Mouse (Mus musculus) heart, postnatal 4 days (tissue): Measurements from ENCODE around the gene Scarf2. TPM values are rescaled to one million over a fixed set of nuclear protein-coding genes. Genes with fewer than 3 reads are reported as not detected.

Experiments used
- DNase-seq: peaks from one replicate; pipeline ENCODE4 v3.0.0; 2021
- total RNA-seq, 2 experiments: library from RNA; stranded (reverse); gene quantifications; 2 replicates each; pipeline ENCODE4 v1.2.3; 2021

Scarf2 gene
- total RNA-seq, 2 experiments from 2014 or later: 16.6 to 17.7 TPM

DNA sequence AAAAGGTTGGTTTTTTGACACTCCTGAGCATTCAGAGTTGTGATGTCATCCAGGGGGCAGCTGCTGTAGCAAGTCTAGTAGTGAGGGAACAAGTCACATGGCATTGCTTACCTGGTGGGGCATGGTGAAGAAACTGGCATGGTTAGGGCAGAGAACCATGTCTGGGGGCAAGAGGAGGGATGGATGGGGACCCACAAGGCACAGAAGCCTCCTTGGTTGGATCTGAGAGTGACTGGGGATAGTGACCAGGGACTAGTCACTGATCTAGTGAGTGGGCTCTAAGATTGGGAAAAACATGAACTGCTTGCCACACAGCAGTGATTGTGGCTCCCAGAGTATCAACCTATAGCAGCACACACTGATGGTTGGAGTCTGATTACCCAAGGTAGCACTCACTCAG lies 2.5 kb downstream of the Scarf2 start:
- no peak for DNase-seq

GRCm38 (mm10) chr16:17801777-17802455 lies 4.8 kb downstream of the Scarf2 start:
- DNase-seq: no peak

GRCm38 (mm10) chr16:17802456-17802838 lies 5.4 kb downstream of the Scarf2 start:
- no peak for DNase-seq

GRCm38 (mm10) chr16:17802839-17803674 lies 6.0 kb downstream of the Scarf2 start:
- DNase-seq: peak; percentile 41

DNA sequence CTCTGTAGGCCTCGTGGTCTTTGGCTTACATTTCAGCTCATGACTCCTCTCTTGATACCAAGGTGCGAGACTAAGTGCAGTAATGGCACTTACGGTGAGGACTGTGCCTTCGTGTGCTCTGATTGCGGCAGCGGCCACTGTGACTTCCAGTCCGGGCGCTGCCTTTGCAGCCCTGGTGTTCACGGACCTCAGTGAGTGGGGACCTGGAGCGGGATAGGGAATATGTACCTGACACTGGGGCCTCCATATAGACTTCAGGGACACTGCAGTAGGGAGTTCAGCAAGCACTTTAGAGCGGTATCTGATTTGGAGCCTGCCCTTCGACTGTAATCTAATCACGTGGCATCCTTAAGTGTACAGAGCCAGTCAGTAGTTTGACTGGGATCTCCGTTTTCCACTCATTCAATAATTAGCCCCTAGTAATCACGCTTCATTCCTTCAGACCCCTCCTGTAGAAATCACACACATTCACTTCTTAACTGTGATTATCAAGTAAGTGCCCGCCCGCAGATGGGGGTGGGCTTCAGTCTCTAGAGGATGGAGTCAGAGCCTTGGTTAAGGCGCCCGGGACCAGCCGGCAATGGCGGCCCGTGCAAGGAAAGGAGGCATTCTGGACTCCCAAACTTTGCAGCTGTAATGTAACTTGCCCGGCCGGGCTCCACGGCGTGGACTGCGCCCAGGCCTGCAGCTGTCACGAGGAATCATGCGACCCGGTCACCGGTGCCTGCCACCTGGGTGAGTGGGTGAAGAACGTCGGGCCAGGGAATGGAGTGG lies 6.8 kb downstream of the Scarf2 start:
- DNase-seq: no peak

- no peak for DNase-seq
Observed at GRCm38 (mm10) chr16:17804449-17804912, 7.4 kb downstream of the Scarf2 start.

GRCm38 (mm10) chr16:17804982-17805381 lies 7.9 kb downstream of the Scarf2 start:
- DNase-seq: no peak

- peak; percentile 43 for DNase-seq
Observed at GRCm38 (mm10) chr16:17806581-17807191, 9.6 kb downstream of the Scarf2 start.

DNA sequence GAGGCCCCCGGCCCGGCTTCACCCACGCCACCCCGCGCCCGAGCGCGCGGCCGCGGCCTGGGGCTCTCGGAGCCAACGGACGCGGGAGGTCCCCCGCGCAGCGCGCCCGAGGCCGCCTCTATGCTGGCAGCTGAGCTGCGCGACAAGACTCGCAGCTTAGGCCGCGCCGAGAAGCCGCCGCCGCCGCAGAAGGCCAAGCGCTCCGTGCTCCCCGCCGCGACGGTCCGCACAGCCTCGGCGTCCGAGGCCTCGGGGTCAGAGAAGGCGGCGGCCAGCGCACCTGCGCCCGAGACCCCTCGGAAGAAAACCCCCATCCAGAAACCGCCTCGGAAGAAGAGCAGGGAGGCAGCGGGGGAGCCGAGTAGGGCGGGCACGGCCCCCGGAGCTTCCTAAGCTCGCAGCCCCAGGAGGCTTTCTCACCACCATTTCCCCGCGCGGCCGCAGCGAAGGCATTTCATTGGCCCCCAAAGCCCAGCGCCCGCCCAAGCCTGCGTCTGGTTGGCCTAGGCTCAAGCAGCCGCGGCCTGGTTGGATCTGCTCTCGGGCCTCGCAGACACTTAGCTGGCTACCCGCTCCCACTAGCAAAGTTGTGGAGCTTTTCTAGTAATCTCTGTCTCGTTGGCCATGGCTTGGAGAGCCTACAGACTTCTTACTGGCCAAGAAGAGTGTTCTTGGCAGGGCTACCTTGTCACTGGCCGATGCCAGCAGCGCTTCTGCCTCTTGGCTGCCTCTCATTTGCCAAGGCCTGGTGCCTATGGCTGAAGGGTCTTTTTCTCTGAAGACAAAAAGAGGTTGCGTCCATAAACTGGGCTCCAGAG lies 10.3 kb downstream of the Scarf2 start:
- DNase-seq: peak; percentile 89

DNA sequence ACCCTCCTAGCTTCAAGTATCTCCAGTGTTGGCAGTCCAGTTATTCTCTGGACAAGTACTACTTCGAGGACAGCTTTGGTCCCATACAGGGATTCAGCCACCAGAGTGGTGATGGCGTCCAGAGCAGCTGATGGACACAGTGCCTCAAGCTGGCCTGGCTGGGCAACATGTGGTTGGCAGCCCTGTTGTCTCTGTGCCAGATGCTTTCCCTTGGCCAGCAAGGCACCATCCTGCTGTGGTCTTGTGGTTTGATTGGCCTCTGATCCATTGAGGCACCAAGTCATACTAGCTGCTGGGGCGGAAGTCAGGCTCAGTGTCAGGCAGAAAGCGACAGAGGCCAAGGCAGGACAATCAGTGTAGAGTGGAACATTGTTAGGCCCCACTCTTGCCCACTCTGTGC lies 12.0 kb downstream of the Scarf2 start:
- DNase-seq: no peak

DNA sequence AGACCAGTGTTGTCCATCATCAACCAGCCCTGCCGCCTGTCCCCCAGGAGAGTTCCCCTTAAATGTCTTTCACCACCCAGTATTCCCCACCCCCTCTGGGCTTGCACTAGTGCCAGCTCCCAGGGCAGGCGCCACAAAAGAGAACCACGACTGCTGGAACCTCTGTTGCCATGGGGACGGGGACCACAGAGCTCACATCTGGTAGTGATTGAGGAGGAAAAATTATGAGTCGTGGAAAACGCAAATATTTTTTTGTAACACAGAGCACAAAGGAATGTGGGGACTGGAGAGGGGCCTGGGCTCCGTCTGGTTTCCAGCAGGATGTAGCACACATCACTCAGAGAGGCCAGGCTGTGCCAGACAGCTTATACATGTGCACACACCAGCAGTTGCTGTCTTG lies 12.6 kb downstream of the Scarf2 start:
- peak; percentile 78 for DNase-seq

DNA sequence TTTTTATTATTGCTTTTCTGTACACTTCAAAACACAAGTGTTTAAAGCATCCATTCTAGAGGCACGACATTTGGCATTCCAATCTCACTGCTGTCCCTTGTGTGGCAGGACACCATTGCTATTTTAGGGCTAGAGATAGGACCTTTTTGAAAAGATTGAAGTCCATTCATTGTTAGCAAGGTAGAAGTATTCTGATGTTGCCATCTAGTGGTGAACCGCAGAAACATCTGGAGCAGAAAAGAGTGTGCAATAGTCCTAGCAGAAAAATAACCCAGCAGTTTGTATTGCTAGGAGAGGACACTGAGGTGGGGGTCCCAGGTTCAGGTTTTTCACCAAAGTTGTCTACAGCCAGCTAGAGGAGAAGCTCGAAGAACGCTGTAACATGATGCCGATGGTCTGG lies 15.0 kb downstream of the Scarf2 start:
- peak; percentile 56 for DNase-seq

DNA sequence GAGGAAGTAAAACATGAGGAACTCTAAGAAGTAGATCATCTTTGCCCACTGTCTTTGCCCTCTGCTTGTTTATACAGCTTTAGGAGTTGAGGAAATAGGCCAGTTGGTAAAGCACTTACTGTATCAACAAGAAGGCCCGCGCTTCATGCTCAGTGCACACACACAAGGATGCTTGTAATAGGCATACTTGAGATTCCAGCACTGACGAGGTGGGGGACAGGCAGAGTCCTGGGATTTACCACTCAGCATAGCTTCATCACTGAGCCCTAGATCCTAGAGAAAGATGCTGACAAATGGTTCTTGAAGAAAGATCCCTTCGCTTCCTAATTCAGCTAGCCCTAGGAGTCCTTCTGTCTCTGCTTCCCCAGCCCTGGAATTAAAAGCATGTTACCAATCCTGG lies 16.1 kb downstream of the Scarf2 start:
- no peak for DNase-seq

GRCm38 (mm10) chr16:17815411-17816402 lies 18.6 kb downstream of the Scarf2 start:
- peak; percentile 68 for DNase-seq

GRCm38 (mm10) chr16:17816528-17816927 lies 19.4 kb downstream of the Scarf2 start:
- DNase-seq: no peak

DNA sequence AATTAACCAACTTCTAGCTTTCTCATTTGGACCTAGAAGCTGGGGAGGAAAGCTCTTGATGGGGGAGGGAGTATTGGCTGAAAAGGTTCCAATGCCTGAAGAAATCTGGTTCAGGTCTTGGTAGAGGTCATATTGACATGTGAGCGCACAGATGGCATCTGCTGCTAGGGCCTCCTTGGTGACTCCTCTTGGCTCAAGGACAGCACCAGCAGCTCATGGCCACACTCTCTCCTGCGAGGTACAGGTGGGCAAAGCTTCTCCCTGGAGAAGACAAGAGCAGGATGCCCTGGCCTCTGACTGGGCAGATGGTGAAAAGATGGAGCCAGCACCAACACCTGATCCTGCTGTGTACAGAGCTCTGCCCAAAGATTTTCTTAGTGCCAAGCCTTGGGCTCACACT lies 29.4 kb downstream of the Scarf2 start:
- no peak for DNase-seq

- DNase-seq: no peak
Observed at GRCm38 (mm10) chr16:17828229-17828628, 31.1 kb downstream of the Scarf2 start.

DNA sequence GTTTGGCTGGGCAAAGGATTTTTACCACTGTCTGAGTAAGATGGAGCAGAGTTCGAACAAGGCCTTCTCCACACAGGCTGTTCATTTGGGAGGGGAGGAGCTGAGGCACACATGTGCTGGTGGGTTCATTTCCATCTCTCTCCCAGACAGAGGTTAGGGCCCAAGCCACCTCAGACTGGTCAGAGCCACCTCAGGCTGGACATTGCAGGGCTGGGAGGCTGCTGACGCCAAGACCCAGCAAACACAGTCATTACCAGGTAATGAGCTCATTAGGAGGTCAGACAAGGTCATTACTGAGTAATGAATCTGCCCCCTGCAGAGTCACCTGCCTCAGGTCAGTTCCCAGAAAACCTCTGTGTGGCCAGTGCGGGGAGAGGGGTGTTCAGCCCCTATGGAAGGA lies 31.8 kb downstream of the Scarf2 start:
- DNase-seq: no peak

DNA sequence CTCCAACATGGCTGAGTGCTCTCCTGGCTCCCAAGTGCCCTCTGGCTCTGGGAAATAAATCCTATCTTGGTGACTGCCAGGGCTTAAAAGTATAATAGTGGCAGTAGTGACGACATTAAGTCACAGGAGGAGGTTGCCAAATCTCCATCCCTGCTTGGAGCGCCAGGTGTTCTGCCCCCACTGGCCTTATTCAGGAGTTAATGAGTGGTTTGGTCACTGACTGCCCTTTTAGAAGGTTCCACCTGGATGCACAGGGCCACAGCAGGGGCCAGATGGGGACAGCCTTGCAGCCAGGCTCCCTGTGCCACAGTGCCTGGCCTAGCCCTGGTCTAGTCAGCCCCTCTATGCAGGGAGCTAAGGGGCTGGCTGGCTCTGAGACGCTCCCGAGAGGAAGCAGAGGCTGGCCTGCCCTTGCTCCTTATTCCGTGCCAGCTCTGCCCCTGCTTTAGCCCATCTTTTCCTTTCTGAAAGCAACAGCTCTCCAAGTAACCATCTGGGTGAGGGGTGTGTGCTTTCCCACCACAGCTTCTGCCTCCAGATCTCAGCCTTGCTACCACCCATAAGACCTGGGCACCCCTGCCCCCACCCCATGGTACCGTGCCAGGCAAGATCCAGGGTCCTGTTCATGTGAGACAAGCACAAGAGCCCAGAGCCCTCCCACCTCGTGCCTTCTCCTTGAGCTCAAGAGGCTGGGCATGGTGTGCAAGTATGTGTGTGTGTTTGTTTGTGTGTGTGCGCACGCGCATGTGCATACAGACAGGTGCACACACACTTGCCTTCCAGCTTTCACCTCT lies 33.5 kb downstream of the Scarf2 start:
- DNase-seq: no peak

GRCm38 (mm10) chr16:17831781-17832180 lies 34.7 kb downstream of the Scarf2 start:
- no peak for DNase-seq
